Comparison of ENCODE assay signal across 9 mouse cellular contexts in the genomic region with DNA sequence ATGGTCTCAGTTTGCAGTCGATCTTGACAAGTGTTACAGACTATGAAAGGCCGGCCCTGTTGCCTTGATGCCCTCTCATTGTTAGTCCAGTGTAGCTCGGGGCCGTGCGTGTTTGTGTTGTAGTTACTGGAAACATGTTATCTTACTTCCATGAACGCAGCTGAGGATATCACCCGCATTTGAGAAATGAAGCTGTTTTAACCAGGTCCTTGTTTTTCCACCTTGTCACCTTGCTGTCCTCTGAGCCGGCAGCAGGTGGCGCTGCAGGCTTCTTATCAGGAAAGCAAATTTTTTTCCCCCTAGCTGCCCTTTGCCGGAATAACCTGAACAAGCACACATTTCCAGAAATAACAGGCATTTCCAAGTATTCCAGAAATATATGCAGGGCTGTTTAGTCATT.
DNase-seq lines count a peak whose midpoint lies in the region; ATAC-seq and TF ChIP-seq lines count a peak whose summit lies in the region.
"Had no signal": no experiment of that assay in that cellular context is flagged by ENCODE, and none has a peak within 500 bp of the region (broad histone marks: within the 10 kb centered on the region; RNA-seq: fewer than 3 reads in every experiment).

No protein-coding gene starts in this region.

- no peak for TF ChIP-seq POLR2A in lung, adult 2 months (IDR thresholded peaks at IDR 0.05; ENCODE audit: borderline replicate concordance, extremely low read depth, low read depth, low read length)

- no peak; the same call in 1 of the 2 replicates for ATAC-seq in embryonic facial prominence, embryonic 11.5 days (replicated peaks; ENCODE audit: insufficient number of reproducible peaks, low FRiP score, low TSS enrichment, low read depth)
- ATAC-seq in heart, embryonic 12.5 days (ENCODE audit: insufficient number of reproducible peaks, low FRiP score), result no peak
- no peak for ATAC-seq in inflammation-experienced regulatory T-cells, adult 6 months

- H3K9me3 ChIP-seq in embryonic facial prominence, embryonic 11.5 days (replicated peaks; ENCODE audit: control insufficient read depth, low read length), result no peaks in the 10 kb centered on the region
- no peaks in the 10 kb centered on the region for H3K9me3 ChIP-seq in heart, embryonic 12.5 days (replicated peaks)
- H3K9me3 ChIP-seq: limb, embryonic 15.5 days had no signal

- H3K27ac ChIP-seq in embryonic facial prominence, embryonic 11.5 days (replicated peaks; ENCODE audit: low read depth, low read length), result no peak overlapping the region
- no peak overlapping the region for H3K27ac ChIP-seq in heart, embryonic 12.5 days (ENCODE audit: poor library complexity, severe bottlenecking)
- H3K27ac ChIP-seq: limb, embryonic 15.5 days had no signal

- H3K27me3 ChIP-seq in embryonic facial prominence, embryonic 11.5 days (ENCODE audit: control insufficient read depth, insufficient read depth, low read length), result no peaks in the 10 kb centered on the region
- peaks cover 18% of the 10 kb centered on the region; the same call in 1 of the 2 replicates for H3K27me3 ChIP-seq in heart, embryonic 12.5 days (replicated peaks)

- TF ChIP-seq CTCF in lung, adult 2 months (IDR thresholded peaks at IDR 0.05; ENCODE audit: insufficient read depth, low read length), result peak; percentile 85

- DNase-seq in ES-CJ7 (ENCODE audit: low read depth, low spot score), result peak; percentile 73
- DNase-seq in adrenal gland, postnatal 36 days, result peak; percentile 69 to 72
- peak; percentile 82 for DNase-seq in embryonic facial prominence, embryonic 11.5 days (ENCODE audit: low spot score)
- DNase-seq in kidney, postnatal 4 days, result peak; percentile 82 to 86
- DNase-seq in lung, adult 2 months, result peak; percentile 44
- peak; percentile 69 for DNase-seq in retina, postnatal 1 day

- no peaks in the 10 kb centered on the region for H3K4me1 ChIP-seq in embryonic facial prominence, embryonic 11.5 days (ENCODE audit: control insufficient read depth, insufficient read depth, low read length)
- H3K4me1 ChIP-seq in heart, embryonic 12.5 days (replicated peaks), result no peaks in the 10 kb centered on the region
- no peaks in the 10 kb centered on the region for H3K4me1 ChIP-seq in lung, adult 2 months (ENCODE audit: control insufficient read depth, insufficient read depth, low read length)

- H3K4me3 ChIP-seq in embryonic facial prominence, embryonic 11.5 days (ENCODE audit: low read depth, low read length), result no peak overlapping the region
- H3K4me3 ChIP-seq in heart, embryonic 12.5 days, result no peak overlapping the region
- no peak overlapping the region for H3K4me3 ChIP-seq in lung, adult 2 months (replicated peaks; ENCODE audit: extremely low read depth, low read depth, low read length)
- H3K4me3 ChIP-seq: limb, embryonic 15.5 days had no signal

- no peak overlapping the region for H3K4me2 ChIP-seq in embryonic facial prominence, embryonic 11.5 days (ENCODE audit: low read depth, low read length)
- peak overlapping the region; percentile 27 for H3K4me2 ChIP-seq in heart, embryonic 12.5 days
- H3K4me2 ChIP-seq: limb, embryonic 15.5 days had no signal

- 26% methylated on average over 10 of the region's 10 CpGs for WGBS in embryonic facial prominence, embryonic 11.5 days
- WGBS in heart, embryonic 12.5 days, result 17% methylated on average over 10 of the region's 10 CpGs
- WGBS in lung, adult 2 months, result 19% methylated on average over 10 of the region's 10 CpGs

- no peak overlapping the region for H3K9ac ChIP-seq in embryonic facial prominence, embryonic 11.5 days (replicated peaks; ENCODE audit: low read length)
- H3K9ac ChIP-seq in heart, embryonic 12.5 days, result no peak overlapping the region
- H3K9ac ChIP-seq: limb, embryonic 15.5 days had no signal

- no peaks in the 10 kb centered on the region for H3K36me3 ChIP-seq in embryonic facial prominence, embryonic 11.5 days (replicated peaks; ENCODE audit: control insufficient read depth, insufficient read depth, low read depth, low read length)
- no peaks in the 10 kb centered on the region for H3K36me3 ChIP-seq in heart, embryonic 12.5 days
- H3K36me3 ChIP-seq: limb, embryonic 15.5 days had no signal
